Mouse (Mus musculus) midbrain, embryonic 11.5 days (tissue): ENCODE data around the gene Susd1. TPM values are rescaled to one million over a fixed set of nuclear protein-coding genes. Genes with fewer than 3 reads are reported as not detected.

Experiments
- ATAC-seq: fragments of 200-750 bp; cut with Nextera tagmentation; 2 replicates; pipeline ENCODE4 v1.8.0; 2017; ENCODE audit warnings: moderate TSS enrichment, moderate library complexity; ENCODE audit not compliant: low FRiP score
- DNase-seq: peaks from one replicate; pipeline ENCODE4 v3.0.0; 2015; ENCODE audit warnings: low spot score; ENCODE audit errors: missing footprints
- H3K27ac ChIP-seq: fragments of 300-500 bp; sonication (generic); 2 replicates; pipeline ENCODE4 v1.5.1; 2014; ENCODE audit warnings: low read depth, low read length
- H3K27me3 ChIP-seq: fragments of 300-500 bp; sonication (generic); 2 replicates; pipeline ENCODE4 v1.6.1; 2014; ENCODE audit warnings: mild to moderate bottlenecking, low read length, moderate library complexity, mixed read lengths; ENCODE audit not compliant: control insufficient read depth, insufficient read depth
- H3K36me3 ChIP-seq: fragments of 300-500 bp; sonication (generic); 2 replicates; pipeline ENCODE4 v1.6.1; 2014; ENCODE audit warnings: mild to moderate bottlenecking, low read length, moderate library complexity, mixed read lengths; ENCODE audit not compliant: control insufficient read depth, insufficient read depth
- H3K4me1 ChIP-seq: fragments of 300-500 bp; sonication (generic); 2 replicates; pipeline ENCODE4 v1.6.1; 2014; ENCODE audit warnings: low read length; ENCODE audit not compliant: control insufficient read depth, insufficient read depth
- H3K4me2 ChIP-seq: fragments of 300-500 bp; sonication (generic); 2 replicates; pipeline ENCODE4 v1.6.1; 2014; ENCODE audit warnings: mild to moderate bottlenecking, moderate library complexity
- H3K4me3 ChIP-seq: fragments of 300-500 bp; sonication (generic); 2 replicates; pipeline ENCODE4 v1.5.1; 2014; ENCODE audit warnings: low read depth, low read length
- H3K9ac ChIP-seq: fragments of 300-500 bp; sonication (generic); 2 replicates; pipeline ENCODE4 v1.6.1; 2014; ENCODE audit warnings: low read length
- H3K9me3 ChIP-seq: fragments of 300-500 bp; sonication (generic); 2 replicates; pipeline ENCODE4 v1.6.1; 2016; ENCODE audit warnings: low read length; ENCODE audit not compliant: control insufficient read depth
- WGBS: fragments of 180-500 bp; shearing (Covaris S2); extraction: QIAGEN DNeasy Blood & Tissue Kit; methylation state at CpG from one replicate; pipeline ENCODE4 v1.1.7; 2014; 5-methylcytosine and 5-hydroxymethylcytosine counted together
- polyA plus RNA-seq: library from polyadenylated mRNA; unstranded; fragments of >200 nt; fragmentation: Nextera tagmentation; extraction: Ambion mirVana; gene quantifications from 2 replicates; pipeline ENCODE4 v1.2.1, GENCODE M21; 2014

The Susd1 gene
- polyA plus RNA-seq, 1 experiment from 2014 or later, result 1.0 TPM

DNA sequence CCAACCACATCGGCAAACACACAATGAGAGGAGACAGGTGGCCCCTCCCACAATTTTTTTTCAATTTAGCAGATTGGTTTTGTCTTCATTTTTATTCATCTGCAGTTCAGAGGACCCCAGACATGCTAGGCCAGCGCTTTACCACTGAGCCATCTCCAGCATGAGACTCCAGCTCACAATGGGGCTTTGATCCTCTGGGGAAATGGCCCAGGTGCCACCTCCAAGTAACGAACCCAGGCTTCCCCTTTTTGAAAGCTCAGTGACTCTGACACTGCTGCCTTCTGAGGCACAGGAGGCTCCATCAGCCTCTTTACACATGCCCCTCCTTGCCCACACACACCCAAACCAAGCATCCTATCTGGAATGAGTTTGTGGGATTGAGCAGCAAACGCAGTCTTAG, 5.7 kb upstream of the Susd1 start:
- Histone ChIP-seq H3K36me3 (no peaks in the 10 kb centered on the region), H3K27me3 (peaks cover 7% of the 10 kb centered on the region), H3K4me2 (no peak overlapping the region), H3K4me1 (no peaks in the 10 kb centered on the region), H3K27ac (no peak overlapping the region), H3K4me3 (no peak overlapping the region), H3K9me3 (peaks cover 3% of the 10 kb centered on the region; the same call in 1 of the 2 replicates), H3K9ac (no peak overlapping the region)
- WGBS, result 81% methylated on average over 4 of the region's 4 CpGs
- DNase-seq, result peak; percentile 78
- ATAC-seq, result no peak

DNA sequence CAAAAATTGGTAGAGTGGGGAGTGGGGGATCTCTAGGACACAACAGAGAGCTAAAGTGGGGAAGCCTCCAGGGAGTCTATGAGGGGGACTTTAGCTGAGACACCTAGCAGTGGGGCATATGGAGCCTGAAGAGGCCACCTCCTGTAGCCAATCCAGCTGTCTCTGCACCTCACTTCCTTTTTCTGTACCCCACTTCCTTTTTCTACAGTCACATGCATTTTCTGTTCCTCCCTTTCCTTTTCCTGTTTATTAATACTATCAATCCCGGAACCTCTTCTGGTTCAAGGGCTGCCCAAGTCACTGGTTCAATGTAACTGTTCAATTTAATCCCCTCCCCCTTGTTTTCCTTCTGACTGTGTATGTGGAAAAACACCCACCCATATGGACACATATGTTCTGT, 2.8 kb upstream of the Susd1 start:
- ATAC-seq (no peak), DNase-seq (no peak)
- no peak overlapping the region for H3K9ac ChIP-seq
- peaks cover 25% of the 10 kb centered on the region for H3K27me3 ChIP-seq
- no peaks in the 10 kb centered on the region for H3K36me3 ChIP-seq
- no peak overlapping the region for H3K4me3 ChIP-seq
- 85% methylated on average over 1 of the region's 1 CpGs for WGBS
- peaks cover 3% of the 10 kb centered on the region; the same call in 1 of the 2 replicates for H3K4me1 ChIP-seq
- no peak overlapping the region for H3K4me2 ChIP-seq
- no peaks in the 10 kb centered on the region for H3K9me3 ChIP-seq
- no peak overlapping the region for H3K27ac ChIP-seq

DNA sequence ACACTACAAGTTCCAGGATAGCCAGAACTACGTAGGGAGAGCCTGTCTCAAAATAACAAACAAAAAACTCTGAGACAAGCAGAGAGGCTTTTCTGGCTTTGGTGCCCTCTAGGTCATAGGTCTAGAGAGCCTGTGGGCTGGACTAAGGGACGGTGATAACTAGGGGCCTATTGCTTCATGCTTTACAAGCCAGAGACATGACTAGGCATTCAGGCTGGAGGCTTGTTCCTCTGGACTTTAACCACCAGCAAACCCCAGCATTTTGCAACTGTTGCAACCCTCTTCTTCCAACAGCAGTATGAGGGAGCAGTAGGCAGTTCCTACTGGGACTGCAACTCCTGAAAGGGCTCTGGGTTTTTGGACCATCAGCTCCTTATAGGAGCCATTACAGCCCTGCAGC, 1.5 kb upstream of the Susd1 start:
- Histone ChIP-seq H3K27ac (no peak overlapping the region), H3K4me3 (no peak overlapping the region), H3K27me3 (peaks cover 25% of the 10 kb centered on the region), H3K4me2 (no peak overlapping the region), H3K9ac (no peak overlapping the region), H3K4me1 (peaks cover 3% of the 10 kb centered on the region; the same call in 1 of the 2 replicates), H3K9me3 (peaks cover 3% of the 10 kb centered on the region; the same call in 1 of the 2 replicates), H3K36me3 (no peaks in the 10 kb centered on the region)
- ATAC-seq (no peak), DNase-seq (peak; percentile 73)
- WGBS, result 41% methylated on average over 2 of the region's 2 CpGs

DNA sequence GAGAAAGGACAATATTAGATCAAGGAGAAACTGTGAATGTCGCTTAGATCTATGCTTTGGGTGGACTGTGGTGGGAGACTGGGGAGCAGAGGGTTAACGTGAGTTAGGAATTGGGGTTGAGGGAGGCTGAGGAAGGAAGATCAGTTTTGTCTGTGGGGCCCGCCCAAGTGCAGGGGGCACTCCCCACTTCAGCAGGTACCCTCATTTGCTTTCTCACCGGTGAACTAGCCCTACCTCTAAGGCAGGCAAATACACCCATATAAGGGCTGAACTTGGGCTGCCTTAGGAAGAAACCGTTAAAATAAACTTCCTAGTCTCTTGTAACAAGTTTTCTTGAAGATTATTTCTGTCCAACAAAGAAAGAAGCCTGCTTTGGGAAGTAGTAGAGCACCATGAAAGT, 608 bp upstream of the Susd1 start:
- H3K9ac ChIP-seq, result no peak overlapping the region
- no peak overlapping the region for H3K27ac ChIP-seq
- peak overlapping the region; percentile 94; the same call in 1 of the 2 replicates for H3K4me2 ChIP-seq
- peaks cover 25% of the 10 kb centered on the region for H3K27me3 ChIP-seq
- ATAC-seq, result no peak
- peaks cover 3% of the 10 kb centered on the region; the same call in 1 of the 2 replicates for H3K4me1 ChIP-seq
- no peaks in the 10 kb centered on the region for H3K36me3 ChIP-seq
- peaks cover 3% of the 10 kb centered on the region; the same call in 1 of the 2 replicates for H3K9me3 ChIP-seq
- H3K4me3 ChIP-seq, result no peak overlapping the region
- DNase-seq, result peak; percentile 82
- WGBS, result 31% methylated on average over 5 of the region's 5 CpGs

DNA sequence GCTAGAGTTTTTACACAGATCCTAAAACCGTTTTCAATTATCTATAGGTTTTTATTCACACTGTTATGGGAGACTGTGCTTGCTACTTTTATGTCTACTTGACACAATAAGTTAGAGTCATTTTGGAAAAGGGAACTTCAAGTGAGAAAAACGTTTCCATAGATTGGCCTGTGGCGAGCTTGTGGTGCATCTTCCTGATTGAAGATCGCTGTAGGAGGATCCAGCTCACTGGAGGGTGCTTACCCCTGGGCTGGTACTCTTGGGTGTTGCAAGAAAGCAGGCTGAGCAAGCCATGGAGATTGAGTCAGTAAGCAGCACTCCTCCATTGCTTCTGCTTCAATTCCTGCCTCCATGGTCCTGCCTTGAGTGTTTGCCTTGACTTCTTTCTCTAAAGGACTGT, 2.5 kb downstream of the Susd1 start:
- DNase-seq, result peak; percentile 64
- Histone ChIP-seq H3K36me3 (no peaks in the 10 kb centered on the region), H3K27ac (no peak overlapping the region), H3K4me3 (no peak overlapping the region), H3K4me2 (no peak overlapping the region), H3K27me3 (peaks cover 25% of the 10 kb centered on the region), H3K9ac (no peak overlapping the region), H3K9me3 (peaks cover 3% of the 10 kb centered on the region; the same call in 1 of the 2 replicates), H3K4me1 (peaks cover 3% of the 10 kb centered on the region; the same call in 1 of the 2 replicates)
- WGBS, result 87% methylated on average over 4 of the region's 4 CpGs
- no peak for ATAC-seq

DNA sequence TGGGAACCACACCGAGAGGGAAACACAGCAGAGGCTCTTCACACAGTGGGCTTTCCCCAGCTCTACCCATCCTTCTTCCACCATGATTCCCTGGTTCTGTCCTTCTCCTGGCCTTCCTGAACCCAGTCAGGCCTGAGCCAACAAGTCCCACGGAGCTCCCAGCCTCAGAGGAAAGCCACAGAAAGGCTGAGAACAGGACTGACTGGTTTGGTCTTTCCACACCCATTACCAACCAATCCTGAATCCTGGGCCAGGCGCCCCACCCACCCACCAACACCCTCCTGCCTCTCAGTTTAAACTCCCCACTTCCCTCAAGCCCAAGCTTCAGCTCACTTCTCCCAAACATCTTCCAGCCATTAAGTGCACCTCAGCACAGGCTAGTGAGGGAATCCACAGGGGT, 4.4 kb downstream of the Susd1 start:
- H3K4me1 ChIP-seq, result peaks cover 3% of the 10 kb centered on the region; the same call in 1 of the 2 replicates
- no peak overlapping the region for H3K9ac ChIP-seq
- WGBS, result 65% methylated on average over 3 of the region's 3 CpGs
- DNase-seq, result peak; percentile 41
- ATAC-seq, result no peak
- peaks cover 3% of the 10 kb centered on the region; the same call in 1 of the 2 replicates for H3K9me3 ChIP-seq
- no peak overlapping the region for H3K27ac ChIP-seq
- H3K36me3 ChIP-seq, result no peaks in the 10 kb centered on the region
- H3K27me3 ChIP-seq, result peaks cover 18% of the 10 kb centered on the region
- H3K4me3 ChIP-seq, result no peak overlapping the region
- no peak overlapping the region for H3K4me2 ChIP-seq

DNA sequence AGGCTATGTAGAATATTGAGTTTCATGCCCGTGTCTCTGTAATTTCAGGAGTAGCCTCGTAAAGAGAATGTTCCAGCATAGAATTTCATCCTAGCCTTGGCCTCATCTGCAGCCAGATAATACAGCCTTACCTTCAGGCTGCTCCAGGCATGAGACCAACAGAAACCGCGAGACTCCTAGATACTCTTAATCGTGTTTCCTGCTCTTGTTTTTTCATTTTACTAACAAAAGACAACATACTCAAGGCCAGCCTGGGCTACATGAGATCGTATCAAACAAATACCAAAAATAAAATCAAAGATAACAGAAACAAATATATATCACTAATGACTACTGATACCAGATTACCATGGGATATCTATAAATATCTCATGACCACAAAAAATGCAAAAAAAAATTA, 9.3 kb downstream of the Susd1 start:
- Histone ChIP-seq H3K4me1 (no peaks in the 10 kb centered on the region), H3K4me3 (no peak overlapping the region), H3K27me3 (no peaks in the 10 kb centered on the region), H3K9me3 (no peaks in the 10 kb centered on the region), H3K27ac (no peak overlapping the region), H3K9ac (no peak overlapping the region), H3K4me2 (no peak overlapping the region), H3K36me3 (no peaks in the 10 kb centered on the region)
- peak; percentile 39 for DNase-seq
- ATAC-seq, result no peak
- WGBS, result 89% methylated on average over 6 of the region's 6 CpGs

DNA sequence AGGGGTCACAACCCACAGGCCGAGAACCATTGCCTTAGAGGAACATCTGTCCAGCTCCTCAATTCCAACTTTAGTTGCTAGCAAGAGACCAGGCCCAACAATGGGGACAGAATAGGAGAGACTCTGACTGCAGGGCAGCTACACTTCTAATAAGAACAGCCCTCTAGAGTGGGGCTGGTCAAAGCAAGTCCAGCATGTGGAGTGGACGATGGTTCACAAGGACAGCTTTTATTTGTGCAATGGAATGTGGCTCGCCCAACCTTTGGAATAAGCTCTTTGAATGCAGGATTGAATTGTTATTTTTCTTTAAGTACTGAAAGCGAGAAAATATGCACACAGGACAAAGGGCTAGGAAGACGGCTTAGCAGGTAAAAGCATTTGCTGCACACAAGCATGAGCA, 12.0 kb downstream of the Susd1 start:
- Histone ChIP-seq H3K36me3 (no peaks in the 10 kb centered on the region), H3K4me1 (no peaks in the 10 kb centered on the region), H3K9me3 (no peaks in the 10 kb centered on the region), H3K4me3 (no peak overlapping the region), H3K27me3 (no peaks in the 10 kb centered on the region), H3K4me2 (no peak overlapping the region), H3K27ac (no peak overlapping the region), H3K9ac (no peak overlapping the region)
- 86% methylated on average over 5 of the region's 5 CpGs for WGBS
- DNase-seq (no peak), ATAC-seq (no peak)

DNA sequence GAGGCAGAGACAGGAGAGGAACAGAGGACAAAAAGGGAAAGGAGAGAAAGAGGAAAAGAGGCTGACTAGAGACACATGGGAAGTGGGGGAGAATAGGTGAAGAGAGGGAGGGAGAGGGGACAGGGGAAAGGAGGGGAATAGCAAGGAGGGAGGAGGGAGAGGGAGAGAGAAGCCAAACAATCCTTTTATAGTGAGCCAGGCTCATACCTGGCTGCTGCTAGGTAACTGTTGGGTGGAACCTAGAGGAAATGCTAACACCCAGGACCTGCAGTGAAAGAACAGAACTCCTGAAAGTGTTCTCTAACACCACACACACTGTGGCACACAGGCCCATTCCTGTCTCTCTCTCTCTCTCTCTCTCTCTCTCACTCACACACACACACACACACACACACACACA, 15.6 kb downstream of the Susd1 start:
- Histone ChIP-seq H3K27me3 (no peaks in the 10 kb centered on the region), H3K27ac (no peak overlapping the region), H3K4me3 (no peak overlapping the region), H3K9ac (no peak overlapping the region), H3K9me3 (no peaks in the 10 kb centered on the region), H3K4me1 (no peaks in the 10 kb centered on the region), H3K4me2 (no peak overlapping the region), H3K36me3 (no peaks in the 10 kb centered on the region)
- DNase-seq (no peak), ATAC-seq (no peak)
